Mouse (Mus musculus): ENCODE results near the gene Tmem164. TPM values are rescaled to one million over a fixed set of nuclear protein-coding genes. Genes with fewer than 3 reads are reported as not detected.

Gene Tmem164
- polyA plus RNA-seq, 1 experiment from 2014 or later = 39.1 TPM

- H3K4me1 ChIP-seq (ENCODE audit: control insufficient read depth, insufficient read depth, low read length) = no peaks in the 10 kb centered on the region
- no peak overlapping the region for H3K9ac ChIP-seq (ENCODE audit: low read depth, low read length)
- H3K27ac ChIP-seq (ENCODE audit: low read length) = no peak overlapping the region
- no peak for ATAC-seq
- no peak overlapping the region for H3K4me2 ChIP-seq (ENCODE audit: low read depth, low read length)
- H3K36me3 ChIP-seq (ENCODE audit: control insufficient read depth, insufficient read depth, low read length) = no peaks in the 10 kb centered on the region
- H3K4me3 ChIP-seq (ENCODE audit: low read length) = no peak overlapping the region
- no peaks in the 10 kb centered on the region for H3K27me3 ChIP-seq (replicated peaks; ENCODE audit: control insufficient read depth, insufficient read depth, low read length)
- 83% methylated on average over 3 of the region's 3 CpGs for WGBS
- no peaks in the 10 kb centered on the region for H3K9me3 ChIP-seq (ENCODE audit: control insufficient read depth, low read length)
Observed at GRCm38 (mm10) chrX:142837316-142837715, 156.1 kb downstream of the Tmem164 start.

- no peak overlapping the region for H3K4me3 ChIP-seq (ENCODE audit: low read length)
- no peaks in the 10 kb centered on the region for H3K4me1 ChIP-seq (ENCODE audit: control insufficient read depth, insufficient read depth, low read length)
- 83% methylated on average over 2 of the region's 2 CpGs for WGBS
- H3K9me3 ChIP-seq (ENCODE audit: control insufficient read depth, low read length) = no peaks in the 10 kb centered on the region
- no peak overlapping the region for H3K9ac ChIP-seq (ENCODE audit: low read depth, low read length)
- H3K4me2 ChIP-seq (ENCODE audit: low read depth, low read length) = no peak overlapping the region
- H3K36me3 ChIP-seq (ENCODE audit: control insufficient read depth, insufficient read depth, low read length) = no peaks in the 10 kb centered on the region
- ATAC-seq = no peak
- H3K27me3 ChIP-seq (replicated peaks; ENCODE audit: control insufficient read depth, insufficient read depth, low read length) = no peaks in the 10 kb centered on the region
- H3K27ac ChIP-seq (ENCODE audit: low read length) = no peak overlapping the region
Observed at GRCm38 (mm10) chrX:142838841-142839240, 157.6 kb downstream of the Tmem164 start.

- H3K4me3 ChIP-seq (ENCODE audit: low read length) = no peak overlapping the region
- no peak overlapping the region for H3K27ac ChIP-seq (ENCODE audit: low read length)
- no peaks in the 10 kb centered on the region for H3K27me3 ChIP-seq (replicated peaks; ENCODE audit: control insufficient read depth, insufficient read depth, low read length)
- no peak for ATAC-seq
- H3K9me3 ChIP-seq (ENCODE audit: control insufficient read depth, low read length) = no peaks in the 10 kb centered on the region
- H3K4me1 ChIP-seq (ENCODE audit: control insufficient read depth, insufficient read depth, low read length) = no peaks in the 10 kb centered on the region
- no peaks in the 10 kb centered on the region for H3K36me3 ChIP-seq (ENCODE audit: control insufficient read depth, insufficient read depth, low read length)
- 91% methylated on average over 7 of the region's 7 CpGs for WGBS
- no peak overlapping the region for H3K9ac ChIP-seq (ENCODE audit: low read depth, low read length)
- no peak overlapping the region for H3K4me2 ChIP-seq (ENCODE audit: low read depth, low read length)
Observed at GRCm38 (mm10) chrX:142839411-142839810, 158.2 kb downstream of the Tmem164 start.

GRCm38 (mm10) chrX:142841916-142842315, 160.7 kb downstream of the Tmem164 start:
- no peak for ATAC-seq
- no peak overlapping the region for H3K4me3 ChIP-seq (ENCODE audit: low read length)
- WGBS = 83% methylated on average over 4 of the region's 4 CpGs
- no peaks in the 10 kb centered on the region for H3K36me3 ChIP-seq (ENCODE audit: control insufficient read depth, insufficient read depth, low read length)
- H3K4me2 ChIP-seq (ENCODE audit: low read depth, low read length) = no peak overlapping the region
- H3K9me3 ChIP-seq (ENCODE audit: control insufficient read depth, low read length) = no peaks in the 10 kb centered on the region
- H3K4me1 ChIP-seq (ENCODE audit: control insufficient read depth, insufficient read depth, low read length) = no peaks in the 10 kb centered on the region
- no peak overlapping the region for H3K9ac ChIP-seq (ENCODE audit: low read depth, low read length)
- no peaks in the 10 kb centered on the region for H3K27me3 ChIP-seq (replicated peaks; ENCODE audit: control insufficient read depth, insufficient read depth, low read length)
- H3K27ac ChIP-seq (ENCODE audit: low read length) = no peak overlapping the region

GRCm38 (mm10) chrX:142846266-142846665, 165.1 kb downstream of the Tmem164 start:
- Histone ChIP-seq H3K4me2 (ENCODE audit: low read depth, low read length) (no peak overlapping the region), H3K36me3 (ENCODE audit: control insufficient read depth, insufficient read depth, low read length) (no peaks in the 10 kb centered on the region), H3K9ac (ENCODE audit: low read depth, low read length) (no peak overlapping the region), H3K27me3 (replicated peaks; ENCODE audit: control insufficient read depth, insufficient read depth, low read length) (no peaks in the 10 kb centered on the region), H3K4me1 (ENCODE audit: control insufficient read depth, insufficient read depth, low read length) (no peaks in the 10 kb centered on the region), H3K9me3 (ENCODE audit: control insufficient read depth, low read length) (no peaks in the 10 kb centered on the region), H3K4me3 (ENCODE audit: low read length) (no peak overlapping the region), H3K27ac (ENCODE audit: low read length) (no peak overlapping the region)
- WGBS = 80% methylated on average over 6 of the region's 6 CpGs
- no peak for ATAC-seq

- Histone ChIP-seq H3K27me3 (replicated peaks; ENCODE audit: control insufficient read depth, insufficient read depth, low read length) (no peaks in the 10 kb centered on the region), H3K27ac (ENCODE audit: low read length) (no peak overlapping the region), H3K9me3 (ENCODE audit: control insufficient read depth, low read length) (no peaks in the 10 kb centered on the region), H3K4me2 (ENCODE audit: low read depth, low read length) (no peak overlapping the region), H3K36me3 (ENCODE audit: control insufficient read depth, insufficient read depth, low read length) (no peaks in the 10 kb centered on the region), H3K4me3 (ENCODE audit: low read length) (no peak overlapping the region), H3K9ac (ENCODE audit: low read depth, low read length) (no peak overlapping the region), H3K4me1 (ENCODE audit: control insufficient read depth, insufficient read depth, low read length) (no peaks in the 10 kb centered on the region)
- 87% methylated on average over 9 of the region's 9 CpGs for WGBS
- no peak for ATAC-seq
Observed at GRCm38 (mm10) chrX:142848032-142848431, 166.8 kb downstream of the Tmem164 start.

GRCm38 (mm10) chrX:142869844-142870243, 188.6 kb downstream of the Tmem164 start:
- no peak for ATAC-seq
- no peaks in the 10 kb centered on the region for H3K4me1 ChIP-seq (ENCODE audit: control insufficient read depth, insufficient read depth, low read length)
- H3K4me2 ChIP-seq (ENCODE audit: low read depth, low read length) = no peak overlapping the region
- 82% methylated on average over 2 of the region's 2 CpGs for WGBS
- H3K9ac ChIP-seq (ENCODE audit: low read depth, low read length) = no peak overlapping the region
- H3K27me3 ChIP-seq (replicated peaks; ENCODE audit: control insufficient read depth, insufficient read depth, low read length) = no peaks in the 10 kb centered on the region
- H3K9me3 ChIP-seq (ENCODE audit: control insufficient read depth, low read length) = no peaks in the 10 kb centered on the region
- no peaks in the 10 kb centered on the region for H3K36me3 ChIP-seq (ENCODE audit: control insufficient read depth, insufficient read depth, low read length)
- no peak overlapping the region for H3K27ac ChIP-seq (ENCODE audit: low read length)
- H3K4me3 ChIP-seq (ENCODE audit: low read length) = no peak overlapping the region

- Histone ChIP-seq H3K9ac (ENCODE audit: low read depth, low read length) (no peak overlapping the region), H3K27ac (ENCODE audit: low read length) (no peak overlapping the region), H3K4me1 (ENCODE audit: control insufficient read depth, insufficient read depth, low read length) (no peaks in the 10 kb centered on the region), H3K4me2 (ENCODE audit: low read depth, low read length) (no peak overlapping the region), H3K36me3 (ENCODE audit: control insufficient read depth, insufficient read depth, low read length) (no peaks in the 10 kb centered on the region), H3K27me3 (replicated peaks; ENCODE audit: control insufficient read depth, insufficient read depth, low read length) (no peaks in the 10 kb centered on the region), H3K4me3 (ENCODE audit: low read length) (no peak overlapping the region), H3K9me3 (ENCODE audit: control insufficient read depth, low read length) (no peaks in the 10 kb centered on the region)
- 88% methylated on average over 5 of the region's 5 CpGs for WGBS
- no peak for ATAC-seq
Observed at GRCm38 (mm10) chrX:142882255-142882654, 201.0 kb downstream of the Tmem164 start.

- Histone ChIP-seq H3K4me2 (ENCODE audit: low read depth, low read length) (no peak overlapping the region), H3K4me3 (ENCODE audit: low read length) (no peak overlapping the region), H3K9me3 (ENCODE audit: control insufficient read depth, low read length) (no peaks in the 10 kb centered on the region), H3K4me1 (ENCODE audit: control insufficient read depth, insufficient read depth, low read length) (no peaks in the 10 kb centered on the region), H3K9ac (ENCODE audit: low read depth, low read length) (no peak overlapping the region), H3K36me3 (ENCODE audit: control insufficient read depth, insufficient read depth, low read length) (no peaks in the 10 kb centered on the region), H3K27ac (ENCODE audit: low read length) (no peak overlapping the region), H3K27me3 (replicated peaks; ENCODE audit: control insufficient read depth, insufficient read depth, low read length) (no peaks in the 10 kb centered on the region)
- no peak for ATAC-seq
- WGBS = 82% methylated on average over 4 of the region's 4 CpGs
Observed at GRCm38 (mm10) chrX:142883593-142883992, 202.4 kb downstream of the Tmem164 start.

- ATAC-seq = no peak
- H3K4me3 ChIP-seq (ENCODE audit: low read length) = no peak overlapping the region
- WGBS = 88% methylated on average over 7 of the region's 7 CpGs
- H3K36me3 ChIP-seq (ENCODE audit: control insufficient read depth, insufficient read depth, low read length) = no peaks in the 10 kb centered on the region
- H3K27me3 ChIP-seq (replicated peaks; ENCODE audit: control insufficient read depth, insufficient read depth, low read length) = no peaks in the 10 kb centered on the region
- no peak overlapping the region for H3K4me2 ChIP-seq (ENCODE audit: low read depth, low read length)
- no peaks in the 10 kb centered on the region for H3K4me1 ChIP-seq (ENCODE audit: control insufficient read depth, insufficient read depth, low read length)
- no peak overlapping the region for H3K27ac ChIP-seq (ENCODE audit: low read length)
- H3K9me3 ChIP-seq (ENCODE audit: control insufficient read depth, low read length) = no peaks in the 10 kb centered on the region
- H3K9ac ChIP-seq (ENCODE audit: low read depth, low read length) = no peak overlapping the region
Observed at GRCm38 (mm10) chrX:142885962-142886361, 204.8 kb downstream of the Tmem164 start.
